Mouse (Mus musculus): Measurements from ENCODE around the gene Ltb4r2. TPM values are rescaled to one million over a fixed set of nuclear protein-coding genes. Genes with fewer than 3 reads are reported as not detected.

Ltb4r2 gene
- polyA plus RNA-seq, 1 experiment from 2014 or later, result 0.32 TPM

GRCm38 (mm10) chr14:55720666-55721065 lies 40.6 kb upstream of the Ltb4r2 start:
- ATAC-seq (replicated peaks; ENCODE audit: low FRiP score) (no peak), DNase-seq (ENCODE audit: low spot score) (no peak)
- Histone ChIP-seq H3K4me1 (replicated peaks; ENCODE audit: control insufficient read depth, insufficient read depth, low read length) (no peaks in the 10 kb centered on the region), H3K4me3 (ENCODE audit: low read depth, low read length) (no peak overlapping the region), H3K9me3 (ENCODE audit: control insufficient read depth, low read length) (no peaks in the 10 kb centered on the region), H3K36me3 (ENCODE audit: control insufficient read depth, insufficient read depth, low read length) (no peaks in the 10 kb centered on the region; the same call in 1 of the 2 replicates), H3K9ac (ENCODE audit: low read length) (no peak overlapping the region), H3K27ac (ENCODE audit: low read depth, low read length) (no peak overlapping the region), H3K4me2 (ENCODE audit: low read depth, low read length, severe bottlenecking) (no peak overlapping the region), H3K27me3 (ENCODE audit: control insufficient read depth, insufficient read depth, low read length) (no peaks in the 10 kb centered on the region)
- WGBS, result 94% methylated on average over 12 of the region's 12 CpGs

GRCm38 (mm10) chr14:55721076-55721475 lies 40.2 kb upstream of the Ltb4r2 start:
- ATAC-seq (replicated peaks; ENCODE audit: low FRiP score), result no peak
- Histone ChIP-seq H3K4me2 (ENCODE audit: low read depth, low read length, severe bottlenecking) (peak overlapping the region; percentile 48; the same call in 1 of the 2 replicates), H3K27me3 (ENCODE audit: control insufficient read depth, insufficient read depth, low read length) (no peaks in the 10 kb centered on the region), H3K4me1 (replicated peaks; ENCODE audit: control insufficient read depth, insufficient read depth, low read length) (no peaks in the 10 kb centered on the region), H3K36me3 (ENCODE audit: control insufficient read depth, insufficient read depth, low read length) (no peaks in the 10 kb centered on the region; the same call in 1 of the 2 replicates), H3K27ac (ENCODE audit: low read depth, low read length) (no peak overlapping the region), H3K9ac (ENCODE audit: low read length) (no peak overlapping the region), H3K9me3 (ENCODE audit: control insufficient read depth, low read length) (no peaks in the 10 kb centered on the region), H3K4me3 (ENCODE audit: low read depth, low read length) (peak overlapping the region; percentile 68)
- no peak for DNase-seq (ENCODE audit: low spot score)
- WGBS, result 75% methylated on average over 6 of the region's 6 CpGs

- Histone ChIP-seq H3K4me3 (ENCODE audit: low read depth, low read length) (peak within 1 kb of the TSS; percentile 68), H3K27me3 (ENCODE audit: control insufficient read depth, insufficient read depth, low read length) (no peaks in the 10 kb centered on the region), H3K36me3 (ENCODE audit: control insufficient read depth, insufficient read depth, low read length) (no peaks in the 10 kb centered on the region; the same call in 1 of the 2 replicates), H3K4me2 (ENCODE audit: low read depth, low read length, severe bottlenecking) (peak within 1 kb of the TSS; percentile 48), H3K9ac (ENCODE audit: low read length) (peak within 1 kb of the TSS; percentile 73), H3K4me1 (replicated peaks; ENCODE audit: control insufficient read depth, insufficient read depth, low read length) (no peaks in the 10 kb centered on the region), H3K27ac (ENCODE audit: low read depth, low read length) (no peak within 1 kb of the TSS), H3K9me3 (ENCODE audit: control insufficient read depth, low read length) (no peaks in the 10 kb centered on the region)
- ATAC-seq (replicated peaks; ENCODE audit: low FRiP score) (peak; percentile 93), DNase-seq (ENCODE audit: low spot score) (peak; percentile 96)
- WGBS, result under 1% methylated on average over 48 of the region's 50 CpGs
Measured at GRCm38 (mm10) chr14:55721700-55722437, 39.4 kb upstream of the Ltb4r2 start, which contains the start of gene Rabggta. Gene Rabggta, minus strand, starts transcription at chr14:55722263.

- Histone ChIP-seq H3K27me3 (ENCODE audit: control insufficient read depth, insufficient read depth, low read length) (no peaks in the 10 kb centered on the region), H3K9ac (ENCODE audit: low read length) (peak overlapping the region; percentile 73), H3K4me2 (ENCODE audit: low read depth, low read length, severe bottlenecking) (peak overlapping the region; percentile 48), H3K36me3 (ENCODE audit: control insufficient read depth, insufficient read depth, low read length) (no peaks in the 10 kb centered on the region; the same call in 1 of the 2 replicates), H3K9me3 (ENCODE audit: control insufficient read depth, low read length) (no peaks in the 10 kb centered on the region), H3K27ac (ENCODE audit: low read depth, low read length) (no peak overlapping the region), H3K4me1 (replicated peaks; ENCODE audit: control insufficient read depth, insufficient read depth, low read length) (no peaks in the 10 kb centered on the region), H3K4me3 (ENCODE audit: low read depth, low read length) (peak overlapping the region; percentile 68)
- DNase-seq (ENCODE audit: low spot score) (no peak), ATAC-seq (replicated peaks; ENCODE audit: low FRiP score) (no peak; the same call in 1 of the 2 replicates)
- whole genome bisulfite sequencing, result 50% methylated on average over 8 of the region's 8 CpGs
Measured at GRCm38 (mm10) chr14:55722438-55722945, 38.7 kb upstream of the Ltb4r2 start.

GRCm38 (mm10) chr14:55723433-55723832 lies 37.8 kb upstream of the Ltb4r2 start:
- Histone ChIP-seq H3K4me3 (ENCODE audit: low read depth, low read length) (no peak overlapping the region), H3K27ac (ENCODE audit: low read depth, low read length) (no peak overlapping the region), H3K36me3 (ENCODE audit: control insufficient read depth, insufficient read depth, low read length) (no peaks in the 10 kb centered on the region; the same call in 1 of the 2 replicates), H3K27me3 (ENCODE audit: control insufficient read depth, insufficient read depth, low read length) (no peaks in the 10 kb centered on the region), H3K4me1 (replicated peaks; ENCODE audit: control insufficient read depth, insufficient read depth, low read length) (no peaks in the 10 kb centered on the region), H3K4me2 (ENCODE audit: low read depth, low read length, severe bottlenecking) (no peak overlapping the region), H3K9ac (ENCODE audit: low read length) (no peak overlapping the region), H3K9me3 (ENCODE audit: control insufficient read depth, low read length) (no peaks in the 10 kb centered on the region)
- DNase-seq (ENCODE audit: low spot score), result no peak
- ATAC-seq (replicated peaks; ENCODE audit: low FRiP score), result no peak
- 95% methylated on average over 7 of the region's 7 CpGs for WGBS

GRCm38 (mm10) chr14:55724411-55724871 lies 36.8 kb upstream of the Ltb4r2 start:
- 69% methylated on average over 8 of the region's 8 CpGs for WGBS
- H3K27ac ChIP-seq (ENCODE audit: low read depth, low read length), result no peak overlapping the region
- H3K4me2 ChIP-seq (ENCODE audit: low read depth, low read length, severe bottlenecking), result no peak overlapping the region
- no peaks in the 10 kb centered on the region for H3K9me3 ChIP-seq (ENCODE audit: control insufficient read depth, low read length)
- H3K27me3 ChIP-seq (ENCODE audit: control insufficient read depth, insufficient read depth, low read length), result no peaks in the 10 kb centered on the region
- H3K4me1 ChIP-seq (replicated peaks; ENCODE audit: control insufficient read depth, insufficient read depth, low read length), result no peaks in the 10 kb centered on the region
- no peaks in the 10 kb centered on the region for H3K36me3 ChIP-seq (ENCODE audit: control insufficient read depth, insufficient read depth, low read length)
- H3K9ac ChIP-seq (ENCODE audit: low read length), result no peak overlapping the region
- ATAC-seq (replicated peaks; ENCODE audit: low FRiP score) (no peak), DNase-seq (ENCODE audit: low spot score) (no peak)
- no peak overlapping the region for H3K4me3 ChIP-seq (ENCODE audit: low read depth, low read length)

- Histone ChIP-seq H3K4me1 (replicated peaks; ENCODE audit: control insufficient read depth, insufficient read depth, low read length) (no peaks in the 10 kb centered on the region), H3K9me3 (ENCODE audit: control insufficient read depth, low read length) (no peaks in the 10 kb centered on the region), H3K36me3 (ENCODE audit: control insufficient read depth, insufficient read depth, low read length) (no peaks in the 10 kb centered on the region), H3K27me3 (ENCODE audit: control insufficient read depth, insufficient read depth, low read length) (no peaks in the 10 kb centered on the region), H3K27ac (ENCODE audit: low read depth, low read length) (no peak overlapping the region), H3K4me2 (ENCODE audit: low read depth, low read length, severe bottlenecking) (no peak overlapping the region), H3K9ac (ENCODE audit: low read length) (no peak overlapping the region), H3K4me3 (ENCODE audit: low read depth, low read length) (no peak overlapping the region)
- ATAC-seq (replicated peaks; ENCODE audit: low FRiP score) (no peak), DNase-seq (ENCODE audit: low spot score) (no peak)
Measured at GRCm38 (mm10) chr14:55726261-55726660, 35.0 kb upstream of the Ltb4r2 start.

GRCm38 (mm10) chr14:55727889-55728685 lies 33.1 kb upstream of the Ltb4r2 start:
- H3K9ac ChIP-seq (ENCODE audit: low read length), result no peak overlapping the region
- 79% methylated on average over 8 of the region's 8 CpGs for WGBS
- H3K36me3 ChIP-seq (ENCODE audit: control insufficient read depth, insufficient read depth, low read length), result no peaks in the 10 kb centered on the region
- no peaks in the 10 kb centered on the region for H3K9me3 ChIP-seq (ENCODE audit: control insufficient read depth, low read length)
- DNase-seq (ENCODE audit: low spot score) (no peak), ATAC-seq (replicated peaks; ENCODE audit: low FRiP score) (no peak)
- H3K27ac ChIP-seq (ENCODE audit: low read depth, low read length), result no peak overlapping the region
- H3K4me2 ChIP-seq (ENCODE audit: low read depth, low read length, severe bottlenecking), result no peak overlapping the region
- no peak overlapping the region for H3K4me3 ChIP-seq (ENCODE audit: low read depth, low read length)
- no peaks in the 10 kb centered on the region for H3K4me1 ChIP-seq (replicated peaks; ENCODE audit: control insufficient read depth, insufficient read depth, low read length)
- no peaks in the 10 kb centered on the region for H3K27me3 ChIP-seq (ENCODE audit: control insufficient read depth, insufficient read depth, low read length)
